Mouse (Mus musculus) C2C12 (cell line): ENCODE data around the gene Cdc42bpa.
A peak's percentile ranks its signal among the peaks of the same experiment; 100 is the strongest.

Experiments used
- CTCF ChIP-seq: IDR thresholded peaks from one replicate; pipeline ENCODE4 v1.5.1; 2011; ENCODE audit not compliant: control insufficient read depth, insufficient read depth, insufficient read length
- MAX ChIP-seq: IDR thresholded peaks from one replicate; pipeline ENCODE4 v1.6.1; 2011; ENCODE audit warnings: mild to moderate bottlenecking, control low read depth
- MYOG ChIP-seq: IDR thresholded peaks from one replicate; pipeline ENCODE4 v1.6.1; 2011; ENCODE audit not compliant: control insufficient read depth, insufficient read length; ENCODE audit errors: extremely low read depth

GRCm38 (mm10) chr1:179969776-179970428, 9.6 kb downstream of the Cdc42bpa start:
- no peak for TF ChIP-seq CTCF
- TF ChIP-seq MAX, result peak; percentile 44
- no peak for TF ChIP-seq MYOG
